Mouse (Mus musculus): ENCODE results near the gene Synm. TPM values are rescaled to one million over a fixed set of nuclear protein-coding genes. Genes with fewer than 3 reads are reported as not detected.

Gene Synm
- total and polyA plus RNA-seq, 3 experiments = not detected

GRCm38 (mm10) chr7:67718804-67719203, 40.7 kb downstream of the Synm start:
- in situ Hi-C loops (cut with MboI; ENCODE audit: low pct_ligation_motif_present, low pct_unique_long_range_greater_than_20kb, low sequenced_read_pairs) = no loop called here
- dilution Hi-C loops (cut with MboI; ENCODE audit: extremely low pct_ligation_motif_present, extremely low pct_unique_long_range_greater_than_20kb, low sequenced_read_pairs) = no loop called here

GRCm38 (mm10) chr7:67717520-67717919, 42.0 kb downstream of the Synm start:
- H3K4me3 ChIP-seq (replicated peaks in 1 of 3; ENCODE audit: low read depth in 2 of 3, low read length in 2 of 3, poor library complexity in 1 of 3) = no peak overlapping the region
- H3K27ac ChIP-seq (ENCODE audit: insufficient read depth, low read depth) = no peak overlapping the region
- no peaks in the 10 kb centered on the region for H3K9me3 ChIP-seq (replicated peaks; ENCODE audit: low read length)
- in situ Hi-C loops (cut with MboI; ENCODE audit: low pct_ligation_motif_present, low pct_unique_long_range_greater_than_20kb, low sequenced_read_pairs) (no loop called here), dilution Hi-C loops (cut with MboI; ENCODE audit: extremely low pct_ligation_motif_present, extremely low pct_unique_long_range_greater_than_20kb, low sequenced_read_pairs) (no loop called here)
- no peak overlapping the region for H3K4me2 ChIP-seq (ENCODE audit: insufficient read depth, low read depth, poor library complexity, severe bottlenecking)
- H3K27me3 ChIP-seq (replicated peaks) = no peaks in the 10 kb centered on the region
- no peak for DNase-seq (ENCODE audit: extremely low read depth)
- no peak for TF ChIP-seq TBP (conservative IDR thresholded peaks at IDR 0.05; ENCODE audit: low read depth, low read length)
- TF ChIP-seq RCOR1 (conservative IDR thresholded peaks at IDR 0.05; ENCODE audit: low read depth, low read length) = no peak
- no peak for TF ChIP-seq POLR2AphosphoS2 (IDR thresholded peaks at IDR 0.05; ENCODE audit: low read depth, low read length)
- TF ChIP-seq EP300 (IDR thresholded peaks at IDR 0.05; ENCODE audit: low read length) = no peak
- no peak for TF ChIP-seq JUN (IDR thresholded peaks at IDR 0.05; ENCODE audit: insufficient read depth, low read depth, low read length)
- no peak for TF ChIP-seq HCFC1 (IDR thresholded peaks at IDR 0.05; ENCODE audit: low read depth, low read length)
- no peak for TF ChIP-seq SIN3A (IDR thresholded peaks at IDR 0.05; ENCODE audit: low read length)
- TF ChIP-seq TCF12 (IDR thresholded peaks at IDR 0.05; ENCODE audit: low read depth, low read length) = no peak
- TF ChIP-seq ZMIZ1 (IDR thresholded peaks at IDR 0.05; ENCODE audit: low read depth, low read length) = no peak
- TF ChIP-seq MEF2A (IDR thresholded peaks at IDR 0.05; ENCODE audit: borderline replicate concordance, low read depth, low read length) = no peak
- no peak for TF ChIP-seq MYC (IDR thresholded peaks at IDR 0.05; ENCODE audit: low read depth, low read length)
- TF ChIP-seq CHD2 (IDR thresholded peaks at IDR 0.05; ENCODE audit: low read length) = no peak
- no peaks in the 10 kb centered on the region for H3K36me3 ChIP-seq (replicated peaks in 1 of 2; ENCODE audit: control insufficient read depth in 1 of 2, insufficient read depth in 1 of 2, low read length in 1 of 2)
- no peak overlapping the region for H3K9ac ChIP-seq (ENCODE audit: insufficient read depth, low read depth)
- H3K4me1 ChIP-seq (ENCODE audit: control insufficient read depth in 1 of 2, insufficient read depth in 2 of 2) = no peaks in the 10 kb centered on the region
- no peaks in the 10 kb centered on the region for H3K79me2 ChIP-seq (replicated peaks; ENCODE audit: control insufficient read depth, extremely low read depth, insufficient read depth, poor library complexity, severe bottlenecking)

More at GRCm38 (mm10) chr7:67718804-67719203, 40.7 kb downstream of the Synm start:
- Histone ChIP-seq H3K4me3 (replicated peaks in 1 of 3; ENCODE audit: low read depth in 2 of 3, low read length in 2 of 3, poor library complexity in 1 of 3) (no peak overlapping the region), H3K79me2 (replicated peaks; ENCODE audit: control insufficient read depth, extremely low read depth, insufficient read depth, poor library complexity, severe bottlenecking) (no peaks in the 10 kb centered on the region), H3K9ac (ENCODE audit: insufficient read depth, low read depth) (no peak overlapping the region), H3K4me2 (ENCODE audit: insufficient read depth, low read depth, poor library complexity, severe bottlenecking) (no peak overlapping the region), H3K36me3 (replicated peaks in 1 of 2; ENCODE audit: control insufficient read depth in 1 of 2, insufficient read depth in 1 of 2, low read length in 1 of 2) (no peaks in the 10 kb centered on the region), H3K27ac (ENCODE audit: insufficient read depth, low read depth) (no peak overlapping the region), H3K9me3 (replicated peaks; ENCODE audit: low read length) (no peaks in the 10 kb centered on the region), H3K27me3 (replicated peaks) (no peaks in the 10 kb centered on the region), H3K4me1 (ENCODE audit: control insufficient read depth in 1 of 2, insufficient read depth in 2 of 2) (no peaks in the 10 kb centered on the region)
- TF ChIP-seq TCF12 (IDR thresholded peaks at IDR 0.05; ENCODE audit: low read depth, low read length) (no peak), CHD2 (IDR thresholded peaks at IDR 0.05; ENCODE audit: low read length) (no peak)
- DNase-seq (ENCODE audit: extremely low read depth) = no peak

GRCm38 (mm10) chr7:67716925-67717324, 42.6 kb downstream of the Synm start:
- TF ChIP-seq POLR2A (IDR thresholded peaks at IDR 0.05; ENCODE audit: low read depth, low read length) = no peak
- TF ChIP-seq SMC3 (IDR thresholded peaks at IDR 0.05; ENCODE audit: low read depth, low read length) = no peak
- TF ChIP-seq CTCF (conservative IDR thresholded peaks at IDR 0.05 in 1 of 2, IDR thresholded peaks at IDR 0.05 in 1 of 2; ENCODE audit: low read depth in 2 of 2, low read length in 2 of 2) = no peak
- TF ChIP-seq IRF4 (IDR thresholded peaks at IDR 0.05; ENCODE audit: low read depth, low read length) = no peak
- TF ChIP-seq RCOR1 (conservative IDR thresholded peaks at IDR 0.05; ENCODE audit: low read depth, low read length) = no peak
- TF ChIP-seq CHD2 (IDR thresholded peaks at IDR 0.05; ENCODE audit: low read length) = no peak
- no peak for TF ChIP-seq POLR2AphosphoS2 (IDR thresholded peaks at IDR 0.05; ENCODE audit: low read depth, low read length)
- no peak for TF ChIP-seq ZC3H11A (IDR thresholded peaks at IDR 0.05; ENCODE audit: low read depth, low read length)
- TF ChIP-seq GABPA (IDR thresholded peaks at IDR 0.05; ENCODE audit: insufficient replicate concordance, low read depth, low read length) = no peak
- no peak for TF ChIP-seq ETS1 (conservative IDR thresholded peaks at IDR 0.05; ENCODE audit: low read depth, low read length)
- no peak for TF ChIP-seq USF1 (IDR thresholded peaks at IDR 0.05; ENCODE audit: low read depth, low read length)
- no peak for TF ChIP-seq MXI1 (IDR thresholded peaks at IDR 0.05; ENCODE audit: low read depth, low read length)
- TF ChIP-seq TCF12 (IDR thresholded peaks at IDR 0.05; ENCODE audit: low read depth, low read length) = no peak
- no peak for TF ChIP-seq MAFK (IDR thresholded peaks at IDR 0.05; ENCODE audit: insufficient replicate concordance, low read length)
- no peak for TF ChIP-seq NRF1 (IDR thresholded peaks at IDR 0.05; ENCODE audit: low read depth, low read length)
- H3K4me1 ChIP-seq (ENCODE audit: control insufficient read depth in 1 of 2, insufficient read depth in 2 of 2) = no peaks in the 10 kb centered on the region
- in situ Hi-C loops (cut with MboI; ENCODE audit: low pct_ligation_motif_present, low pct_unique_long_range_greater_than_20kb, low sequenced_read_pairs) (no loop called here), dilution Hi-C loops (cut with MboI; ENCODE audit: extremely low pct_ligation_motif_present, extremely low pct_unique_long_range_greater_than_20kb, low sequenced_read_pairs) (no loop called here)
- no peak overlapping the region for H3K27ac ChIP-seq (ENCODE audit: insufficient read depth, low read depth)
- H3K9ac ChIP-seq (ENCODE audit: insufficient read depth, low read depth) = no peak overlapping the region
- H3K9me3 ChIP-seq (replicated peaks; ENCODE audit: low read length) = no peaks in the 10 kb centered on the region
- no peak for DNase-seq (ENCODE audit: extremely low read depth)
- no peaks in the 10 kb centered on the region for H3K79me2 ChIP-seq (replicated peaks; ENCODE audit: control insufficient read depth, extremely low read depth, insufficient read depth, poor library complexity, severe bottlenecking)
- no peaks in the 10 kb centered on the region for H3K27me3 ChIP-seq (replicated peaks)
- no peak overlapping the region for H3K4me3 ChIP-seq (replicated peaks in 1 of 3; ENCODE audit: low read depth in 2 of 3, low read length in 2 of 3, poor library complexity in 1 of 3)
- no peaks in the 10 kb centered on the region for H3K36me3 ChIP-seq (replicated peaks in 1 of 2; ENCODE audit: control insufficient read depth in 1 of 2, insufficient read depth in 1 of 2, low read length in 1 of 2)
- no peak overlapping the region for H3K4me2 ChIP-seq (ENCODE audit: insufficient read depth, low read depth, poor library complexity, severe bottlenecking)
